Mouse (Mus musculus): ENCODE results near the gene Nipbl. TPM values are rescaled to one million over a fixed set of nuclear protein-coding genes. Genes with fewer than 3 reads are reported as not detected.
"Not testable (repeated sequence)": the region's sequence is repeated elsewhere in the genome, so short reads cannot be mapped to it uniquely, and the experiment has no call there.

Gene Nipbl
- polyA plus RNA-seq, 2 experiments: 5.7 to 6.7 TPM

DNA sequence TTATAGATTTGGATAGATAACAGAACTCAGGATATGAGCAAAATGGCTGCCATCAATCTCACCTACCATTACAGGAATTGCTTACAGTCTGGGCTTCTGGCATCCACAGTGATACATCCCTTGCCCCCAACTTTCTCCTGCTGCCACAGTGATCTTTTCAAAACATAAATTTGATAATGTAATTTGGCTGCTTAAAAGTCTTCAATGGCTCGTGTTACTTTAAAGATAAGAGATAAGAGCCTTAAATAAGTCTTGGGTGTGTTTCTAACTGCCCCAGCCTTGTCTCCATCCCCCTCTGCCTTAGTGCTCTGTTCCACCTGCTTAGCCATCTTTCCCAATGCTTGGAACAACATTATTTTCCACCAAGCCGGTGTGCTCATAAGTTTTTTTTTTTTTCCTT, 16.6 kb upstream of the Nipbl start:
- no peaks in the 10 kb centered on the region for H3K36me3 ChIP-seq (replicated peaks; ENCODE audit: control insufficient read depth, insufficient read depth, low read depth)
- DNase-seq (ENCODE audit: low read depth in 3 of 3, low spot score in 3 of 3): no peak
- no peak overlapping the region for H3K4me2 ChIP-seq (ENCODE audit: low read depth)
- WGBS (ENCODE audit: insufficient replicate concordance): 39% methylated on average over 2 of the region's 2 CpGs
- TF ChIP-seq EP300 (IDR thresholded peaks at IDR 0.05; ENCODE audit: low read depth) (no peak), CTCF (IDR thresholded peaks at IDR 0.05; ENCODE audit: low read depth) (no peak)
- no peak for ATAC-seq (ENCODE audit: insufficient read depth)
- H3K9me3 ChIP-seq (ENCODE audit: control insufficient read depth, low read length): no peaks in the 10 kb centered on the region
- no peaks in the 10 kb centered on the region for H3K27me3 ChIP-seq (ENCODE audit: control insufficient read depth, insufficient read depth, low read length)
- H3K27ac ChIP-seq: no peak overlapping the region
- H3K9ac ChIP-seq (replicated peaks): no peak overlapping the region
- peaks cover 2 to 3% of the 10 kb centered on the region in 2 experiments; a peak in 1 of 4 replicates for H3K4me1 ChIP-seq (replicated peaks; ENCODE audit: control insufficient read depth in 2 of 2, insufficient read depth in 2 of 2, low read length in 1 of 2)
- no peak overlapping the region for H3K4me3 ChIP-seq (ENCODE audit: insufficient read depth in 1 of 2, low read depth in 2 of 2, low read length in 2 of 2)

DNA sequence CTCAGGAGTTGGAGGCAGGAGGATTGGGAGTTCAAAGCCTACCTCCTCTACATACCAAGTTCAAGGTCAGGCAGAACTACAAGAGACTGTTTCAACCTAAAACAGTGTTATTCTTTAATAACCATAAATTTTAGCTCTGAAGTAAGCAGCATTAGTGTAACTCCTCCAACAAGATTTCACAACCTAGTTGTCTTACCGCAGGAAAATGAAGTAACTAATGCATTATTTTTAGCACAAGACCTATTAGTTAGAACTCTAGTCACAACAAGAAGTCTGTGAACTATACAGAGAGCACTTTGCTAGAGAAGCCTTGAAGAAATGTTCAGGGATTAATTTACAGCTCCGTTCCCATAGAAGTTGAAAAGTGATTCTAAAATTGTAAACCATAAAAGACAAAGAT, 15.7 kb upstream of the Nipbl start:
- WGBS (ENCODE audit: insufficient replicate concordance): 54% methylated on average over 2 of the region's 2 CpGs
- Histone ChIP-seq H3K27me3 (ENCODE audit: control insufficient read depth, insufficient read depth, low read length) (no peaks in the 10 kb centered on the region), H3K9ac (replicated peaks) (no peak overlapping the region), H3K9me3 (ENCODE audit: control insufficient read depth, low read length) (no peaks in the 10 kb centered on the region), H3K27ac (no peak overlapping the region), H3K4me2 (ENCODE audit: low read depth) (no peak overlapping the region), H3K4me3 (ENCODE audit: insufficient read depth in 1 of 2, low read depth in 2 of 2, low read length in 2 of 2) (no peak overlapping the region), H3K4me1 (replicated peaks; ENCODE audit: control insufficient read depth in 2 of 2, insufficient read depth in 2 of 2, low read length in 1 of 2) (peaks cover 2 to 3% of the 10 kb centered on the region in 2 experiments; a peak in 1 of 4 replicates), H3K36me3 (replicated peaks; ENCODE audit: control insufficient read depth, insufficient read depth, low read depth) (no peaks in the 10 kb centered on the region)
- DNase-seq (ENCODE audit: low read depth in 3 of 3, low spot score in 3 of 3) (no peak), ATAC-seq (ENCODE audit: insufficient read depth) (no peak)
- TF ChIP-seq EP300 (IDR thresholded peaks at IDR 0.05; ENCODE audit: low read depth) (no peak), CTCF (IDR thresholded peaks at IDR 0.05; ENCODE audit: low read depth) (no peak)

DNA sequence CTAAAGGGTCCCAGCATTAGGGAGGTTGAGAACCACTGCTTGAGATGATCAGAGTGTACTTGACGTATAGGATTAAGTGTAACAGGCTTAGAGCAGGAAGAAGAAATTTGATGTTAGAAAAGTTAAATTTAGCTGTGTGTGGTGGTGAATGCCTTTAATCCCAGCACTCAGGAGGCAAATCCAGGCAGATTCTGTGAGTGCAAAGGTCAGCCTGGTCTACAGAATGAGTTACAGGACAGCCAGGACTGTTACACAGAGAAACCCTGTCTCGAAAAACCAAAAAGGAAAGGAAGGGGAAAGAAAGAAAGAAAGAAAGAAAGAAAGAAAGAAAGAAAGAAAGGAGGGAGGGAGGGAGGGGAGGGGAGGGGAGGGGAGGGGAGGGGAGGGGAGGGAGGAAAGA, 12.0 kb upstream of the Nipbl start:
- H3K4me2 ChIP-seq (ENCODE audit: low read depth); H3K9ac ChIP-seq (replicated peaks); H3K27ac ChIP-seq; DNase-seq (ENCODE audit: low read depth in 3 of 3, low spot score in 3 of 3); H3K9me3 ChIP-seq (ENCODE audit: control insufficient read depth, low read length); H3K27me3 ChIP-seq (ENCODE audit: control insufficient read depth, insufficient read depth, low read length); ATAC-seq (ENCODE audit: insufficient read depth); H3K4me1 ChIP-seq (replicated peaks; ENCODE audit: control insufficient read depth in 2 of 2, insufficient read depth in 2 of 2, low read length in 1 of 2); H3K36me3 ChIP-seq (replicated peaks; ENCODE audit: control insufficient read depth, insufficient read depth, low read depth); H3K4me3 ChIP-seq (ENCODE audit: insufficient read depth in 1 of 2, low read depth in 2 of 2, low read length in 2 of 2): not testable (repeated sequence)
- 76% methylated on average over 1 of the region's 2 CpGs for WGBS (ENCODE audit: insufficient replicate concordance)

DNA sequence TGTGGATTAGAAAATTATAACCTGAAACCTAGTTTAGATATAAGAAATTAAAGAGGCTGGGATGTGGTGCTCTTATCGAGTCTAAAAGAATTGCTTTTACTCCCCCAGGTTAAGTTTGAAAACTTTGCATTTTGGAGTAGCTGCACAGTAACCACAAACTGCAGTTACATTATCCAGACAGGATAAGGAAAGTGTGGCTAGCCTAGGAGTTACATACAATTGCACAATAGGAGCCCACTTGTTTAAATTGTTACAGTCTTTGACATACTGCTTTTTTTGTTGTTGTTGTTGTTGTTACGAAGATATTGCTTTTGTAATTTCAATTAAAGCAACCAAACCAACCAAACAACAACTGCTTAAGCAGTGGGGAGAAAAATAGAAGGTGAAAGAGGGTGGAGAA, 11.2 kb upstream of the Nipbl start:
- no peak overlapping the region for H3K9ac ChIP-seq (replicated peaks)
- H3K27ac ChIP-seq: no peak overlapping the region
- no peak for ATAC-seq (ENCODE audit: insufficient read depth)
- H3K36me3 ChIP-seq (replicated peaks; ENCODE audit: control insufficient read depth, insufficient read depth, low read depth): no peaks in the 10 kb centered on the region
- no peaks in the 10 kb centered on the region for H3K4me1 ChIP-seq (replicated peaks; ENCODE audit: control insufficient read depth in 2 of 2, insufficient read depth in 2 of 2, low read length in 1 of 2)
- 45% methylated on average over 2 of the region's 2 CpGs for WGBS (ENCODE audit: insufficient replicate concordance)
- no peak overlapping the region for H3K4me2 ChIP-seq (ENCODE audit: low read depth)
- no peaks in the 10 kb centered on the region for H3K27me3 ChIP-seq (ENCODE audit: control insufficient read depth, insufficient read depth, low read length)
- no peak for TF ChIP-seq EP300 (IDR thresholded peaks at IDR 0.05; ENCODE audit: low read depth)
- no peak for TF ChIP-seq CTCF (IDR thresholded peaks at IDR 0.05; ENCODE audit: low read depth)
- H3K4me3 ChIP-seq (ENCODE audit: insufficient read depth in 1 of 2, low read depth in 2 of 2, low read length in 2 of 2): no peak overlapping the region
- DNase-seq (ENCODE audit: low read depth in 3 of 3, low spot score in 3 of 3): no peak
- H3K9me3 ChIP-seq (ENCODE audit: control insufficient read depth, low read length): no peaks in the 10 kb centered on the region

DNA sequence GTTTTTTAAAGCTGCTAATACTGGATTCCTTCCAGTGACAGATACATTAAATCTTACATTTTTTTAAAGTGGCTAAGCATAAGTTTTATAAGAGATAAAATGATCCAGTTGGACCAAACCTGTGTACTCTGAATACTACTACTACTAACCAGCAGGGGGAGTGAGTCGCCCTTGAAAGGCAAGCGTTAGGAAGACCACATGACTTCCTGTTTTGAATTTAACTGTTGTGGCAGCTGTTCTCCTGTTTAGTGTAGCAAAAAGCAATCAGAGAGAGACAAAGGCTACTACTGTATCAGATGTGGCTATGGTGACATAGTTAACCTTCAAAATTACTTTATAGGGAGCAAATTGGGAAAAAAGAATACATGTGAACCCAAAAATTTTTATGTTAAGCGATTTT, 6.8 kb upstream of the Nipbl start:
- H3K9ac ChIP-seq (replicated peaks): no peak overlapping the region

More for the DNA sequence above, 6.8 kb upstream of the Nipbl start:
- Histone ChIP-seq H3K27me3 (ENCODE audit: control insufficient read depth, insufficient read depth, low read length) (no peaks in the 10 kb centered on the region), H3K27ac (no peak overlapping the region), H3K4me2 (ENCODE audit: low read depth) (no peak overlapping the region), H3K4me1 (replicated peaks; ENCODE audit: control insufficient read depth in 2 of 2, insufficient read depth in 2 of 2, low read length in 1 of 2) (peaks cover 8% of the 10 kb centered on the region in 2 experiments), H3K4me3 (ENCODE audit: insufficient read depth in 1 of 2, low read depth in 2 of 2, low read length in 2 of 2) (no peak overlapping the region), H3K36me3 (replicated peaks; ENCODE audit: control insufficient read depth, insufficient read depth, low read depth) (no peaks in the 10 kb centered on the region), H3K9me3 (ENCODE audit: control insufficient read depth, low read length) (no peaks in the 10 kb centered on the region)
- WGBS (ENCODE audit: insufficient replicate concordance): 31% methylated on average over 3 of the region's 3 CpGs
- peak in 2 of 3 experiments; percentile 58 to 70 for DNase-seq (ENCODE audit: low read depth in 3 of 3, low spot score in 3 of 3)
- peak; percentile 64 for ATAC-seq (ENCODE audit: insufficient read depth)
- no peak for TF ChIP-seq EP300 (IDR thresholded peaks at IDR 0.05; ENCODE audit: low read depth)
- TF ChIP-seq CTCF (IDR thresholded peaks at IDR 0.05; ENCODE audit: low read depth): peak; percentile 80

Measured in liver, embryonic 14.5 days (tissue).